Mouse (Mus musculus) forebrain, embryonic 15.5 days (tissue): ENCODE results near the gene Ctso. TPM values are rescaled to one million over a fixed set of nuclear protein-coding genes. Genes with fewer than 3 reads are reported as not detected.

Source experiments
- ATAC-seq: fragments of 200-750 bp; cut with Nextera tagmentation; replicated peaks from 2 replicates; pipeline ENCODE4 v1.8.0; 2017; ENCODE audit warnings: mild to moderate bottlenecking, moderate TSS enrichment, moderate library complexity
- H3K27ac ChIP-seq: fragments of 300-500 bp; sonication (generic); replicated peaks from 2 replicates; pipeline ENCODE4 v1.5.1; 2015; ENCODE audit warnings: mild to moderate bottlenecking, inconsistent platforms
- H3K27me3 ChIP-seq: fragments of 300-500 bp; sonication (generic); 2 replicates; pipeline ENCODE4 v1.6.1; 2015; ENCODE audit warnings: inconsistent platforms
- H3K36me3 ChIP-seq: fragments of 300-500 bp; sonication (generic); 2 replicates; pipeline ENCODE4 v1.6.1; 2015; ENCODE audit warnings: mild to moderate bottlenecking, inconsistent platforms
- H3K4me1 ChIP-seq: fragments of 300-500 bp; sonication (generic); 2 replicates; pipeline ENCODE4 v1.6.1; 2015; ENCODE audit warnings: inconsistent platforms
- H3K4me2 ChIP-seq: fragments of 300-500 bp; sonication (generic); replicated peaks from 2 replicates; pipeline ENCODE4 v1.6.1; 2015; ENCODE audit warnings: mild to moderate bottlenecking, inconsistent platforms
- H3K4me3 ChIP-seq: fragments of 300-500 bp; sonication (generic); 2 replicates; pipeline ENCODE4 v1.5.1; 2015; ENCODE audit warnings: mild to moderate bottlenecking, inconsistent platforms
- H3K9ac ChIP-seq: fragments of 300-500 bp; sonication (generic); replicated peaks from 2 replicates; pipeline ENCODE4 v1.6.1; 2015; ENCODE audit warnings: mild to moderate bottlenecking, inconsistent platforms
- H3K9me3 ChIP-seq: fragments of 300-500 bp; sonication (generic); 2 replicates; pipeline ENCODE4 v1.6.1; 2016; ENCODE audit warnings: inconsistent platforms
- WGBS: fragments of 180-500 bp; shearing (Covaris S2); methylation state at CpG from one replicate; pipeline ENCODE4 v1.1.7; 2015; ENCODE audit warnings: mixed read lengths; 5-methylcytosine and 5-hydroxymethylcytosine counted together
- polyA plus RNA-seq: library from polyadenylated mRNA; unstranded; fragments of >200 nt; fragmentation: Nextera tagmentation; extraction: Ambion mirVana; gene quantifications from 2 replicates; pipeline ENCODE4 v1.2.1, GENCODE M21; 2015

Gene Ctso
- polyA plus RNA-seq, 1 experiment from 2014 or later, result 8.7 TPM

GRCm38 (mm10) chr3:81925856-81926255, 6.5 kb upstream of the Ctso start:
- H3K4me2 ChIP-seq, result no peak overlapping the region
- WGBS, result 74% methylated on average over 5 of the region's 5 CpGs
- H3K27me3 ChIP-seq, result no peaks in the 10 kb centered on the region
- no peak for ATAC-seq
- no peaks in the 10 kb centered on the region for H3K36me3 ChIP-seq
- H3K4me1 ChIP-seq, result peaks cover 19% of the 10 kb centered on the region
- H3K4me3 ChIP-seq, result no peak overlapping the region
- H3K9me3 ChIP-seq, result no peaks in the 10 kb centered on the region
- no peak overlapping the region for H3K27ac ChIP-seq
- H3K9ac ChIP-seq, result no peak overlapping the region

- H3K36me3 ChIP-seq, result no peaks in the 10 kb centered on the region
- 0 out of 2 replicates have a peak, but pooled peaks have one; percentile 17 for ATAC-seq
Observed at GRCm38 (mm10) chr3:81926764-81927325, 5.6 kb upstream of the Ctso start.

GRCm38 (mm10) chr3:81929073-81929472, 3.3 kb upstream of the Ctso start:
- Histone ChIP-seq H3K9me3 (no peaks in the 10 kb centered on the region), H3K4me1 (peaks cover 12% of the 10 kb centered on the region), H3K27me3 (no peaks in the 10 kb centered on the region), H3K4me2 (no peak overlapping the region), H3K4me3 (no peak overlapping the region), H3K36me3 (no peaks in the 10 kb centered on the region), H3K9ac (no peak overlapping the region), H3K27ac (no peak overlapping the region)
- no peak for ATAC-seq
- 86% methylated on average over 1 of the region's 1 CpGs for WGBS

More at GRCm38 (mm10) chr3:81926764-81927325, 5.6 kb upstream of the Ctso start:
- 38% methylated on average over 9 of the region's 9 CpGs for WGBS
- Histone ChIP-seq H3K9ac (no peak overlapping the region), H3K27ac (peak overlapping the region; percentile 40), H3K9me3 (no peaks in the 10 kb centered on the region), H3K4me3 (no peak overlapping the region), H3K27me3 (no peaks in the 10 kb centered on the region), H3K4me1 (peaks cover 17% of the 10 kb centered on the region), H3K4me2 (no peak overlapping the region)

GRCm38 (mm10) chr3:81931695-81932094, 706 bp upstream of the Ctso start:
- 61% methylated on average over 3 of the region's 3 CpGs for WGBS
- no peaks in the 10 kb centered on the region for H3K27me3 ChIP-seq
- no peak overlapping the region for H3K9ac ChIP-seq
- no peak for ATAC-seq
- H3K27ac ChIP-seq, result no peak overlapping the region
- H3K4me3 ChIP-seq, result no peak overlapping the region
- no peak overlapping the region for H3K4me2 ChIP-seq
- H3K36me3 ChIP-seq, result no peaks in the 10 kb centered on the region
- peaks cover 12% of the 10 kb centered on the region for H3K4me1 ChIP-seq
- H3K9me3 ChIP-seq, result no peaks in the 10 kb centered on the region

GRCm38 (mm10) chr3:81933348-81933747, 947 bp downstream of the Ctso start:
- no peak for ATAC-seq

GRCm38 (mm10) chr3:81938924-81939323, 6.5 kb downstream of the Ctso start:
- ATAC-seq, result no peak
- H3K9ac ChIP-seq, result no peak overlapping the region
- WGBS, result 83% methylated on average over 3 of the region's 3 CpGs

More at GRCm38 (mm10) chr3:81933348-81933747, 947 bp downstream of the Ctso start:
- H3K27me3 ChIP-seq, result no peaks in the 10 kb centered on the region
- H3K4me2 ChIP-seq, result no peak overlapping the region
- H3K27ac ChIP-seq, result no peak overlapping the region
- H3K9me3 ChIP-seq, result no peaks in the 10 kb centered on the region
- H3K9ac ChIP-seq, result no peak overlapping the region
- H3K36me3 ChIP-seq, result no peaks in the 10 kb centered on the region
- WGBS, result 86% methylated on average over 4 of the region's 4 CpGs
- H3K4me1 ChIP-seq, result peaks cover 5% of the 10 kb centered on the region; the same call in 1 of the 2 replicates
- no peak overlapping the region for H3K4me3 ChIP-seq

GRCm38 (mm10) chr3:81942341-81942740, 9.9 kb downstream of the Ctso start:
- Histone ChIP-seq H3K4me3 (no peak overlapping the region), H3K9me3 (no peaks in the 10 kb centered on the region), H3K27ac (no peak overlapping the region), H3K27me3 (no peaks in the 10 kb centered on the region), H3K9ac (no peak overlapping the region), H3K4me1 (no peaks in the 10 kb centered on the region), H3K4me2 (no peak overlapping the region), H3K36me3 (no peaks in the 10 kb centered on the region)
- ATAC-seq, result no peak
- WGBS, result 95% methylated on average over 3 of the region's 3 CpGs

More at GRCm38 (mm10) chr3:81938924-81939323, 6.5 kb downstream of the Ctso start:
- H3K4me2 ChIP-seq, result no peak overlapping the region
- H3K27me3 ChIP-seq, result no peaks in the 10 kb centered on the region
- H3K4me3 ChIP-seq, result no peak overlapping the region
- no peaks in the 10 kb centered on the region for H3K4me1 ChIP-seq
- no peak overlapping the region for H3K27ac ChIP-seq
- H3K9me3 ChIP-seq, result no peaks in the 10 kb centered on the region
- H3K36me3 ChIP-seq, result no peaks in the 10 kb centered on the region

- Histone ChIP-seq H3K9ac (no peak overlapping the region), H3K36me3 (no peaks in the 10 kb centered on the region), H3K4me2 (no peak overlapping the region), H3K9me3 (no peaks in the 10 kb centered on the region), H3K27me3 (no peaks in the 10 kb centered on the region), H3K4me1 (no peaks in the 10 kb centered on the region), H3K4me3 (no peak overlapping the region), H3K27ac (no peak overlapping the region)
- no peak for ATAC-seq
- 74% methylated on average over 3 of the region's 3 CpGs for WGBS
Observed at GRCm38 (mm10) chr3:81943097-81943496, 10.7 kb downstream of the Ctso start.

GRCm38 (mm10) chr3:81944851-81945393, 12.5 kb downstream of the Ctso start:
- H3K36me3 ChIP-seq, result no peaks in the 10 kb centered on the region
- H3K9me3 ChIP-seq, result no peaks in the 10 kb centered on the region
- no peak for ATAC-seq
- WGBS, result 92% methylated on average over 7 of the region's 7 CpGs
- no peak overlapping the region for H3K27ac ChIP-seq
- no peaks in the 10 kb centered on the region for H3K4me1 ChIP-seq
- H3K9ac ChIP-seq, result no peak overlapping the region
- no peaks in the 10 kb centered on the region for H3K27me3 ChIP-seq
- H3K4me3 ChIP-seq, result no peak overlapping the region
- H3K4me2 ChIP-seq, result no peak overlapping the region

GRCm38 (mm10) chr3:81949048-81949447, 16.6 kb downstream of the Ctso start:
- no peak overlapping the region for H3K4me3 ChIP-seq
- no peaks in the 10 kb centered on the region for H3K27me3 ChIP-seq
- H3K36me3 ChIP-seq, result no peaks in the 10 kb centered on the region
- no peaks in the 10 kb centered on the region for H3K9me3 ChIP-seq
- H3K4me2 ChIP-seq, result no peak overlapping the region
- WGBS, result 87% methylated on average over 1 of the region's 1 CpGs
- no peaks in the 10 kb centered on the region for H3K4me1 ChIP-seq
- no peak overlapping the region for H3K27ac ChIP-seq
- H3K9ac ChIP-seq, result no peak overlapping the region
- no peak for ATAC-seq

- no peak overlapping the region for H3K9ac ChIP-seq
- H3K9me3 ChIP-seq, result no peaks in the 10 kb centered on the region
- ATAC-seq, result peak; percentile 60; the same call in 1 of the 2 replicates
- H3K4me2 ChIP-seq, result no peak overlapping the region
- WGBS, result 57% methylated on average over 2 of the region's 2 CpGs
- H3K4me1 ChIP-seq, result no peaks in the 10 kb centered on the region
- H3K27ac ChIP-seq, result no peak overlapping the region
- H3K36me3 ChIP-seq, result no peaks in the 10 kb centered on the region
- H3K27me3 ChIP-seq, result no peaks in the 10 kb centered on the region
- H3K4me3 ChIP-seq, result no peak overlapping the region
Observed at GRCm38 (mm10) chr3:81951785-81952184, 19.4 kb downstream of the Ctso start.

- no peak overlapping the region for H3K4me2 ChIP-seq
- H3K9me3 ChIP-seq, result no peaks in the 10 kb centered on the region
- H3K9ac ChIP-seq, result no peak overlapping the region
- 69% methylated on average over 5 of the region's 5 CpGs for WGBS
- ATAC-seq, result no peak
- no peak overlapping the region; the same call in 1 of the 2 replicates for H3K27ac ChIP-seq
- no peaks in the 10 kb centered on the region for H3K27me3 ChIP-seq
- no peaks in the 10 kb centered on the region for H3K36me3 ChIP-seq
- no peak overlapping the region for H3K4me3 ChIP-seq
- no peaks in the 10 kb centered on the region for H3K4me1 ChIP-seq
Observed at GRCm38 (mm10) chr3:81957484-81957883, 25.1 kb downstream of the Ctso start.

- Histone ChIP-seq H3K4me2 (no peak overlapping the region), H3K9ac (no peak overlapping the region), H3K4me3 (no peak overlapping the region), H3K4me1 (no peaks in the 10 kb centered on the region), H3K9me3 (no peaks in the 10 kb centered on the region), H3K36me3 (no peaks in the 10 kb centered on the region), H3K27ac (no peak overlapping the region), H3K27me3 (no peaks in the 10 kb centered on the region)
- WGBS, result 88% methylated on average over 5 of the region's 5 CpGs
- ATAC-seq, result no peak
Observed at GRCm38 (mm10) chr3:81961336-81961735, 28.9 kb downstream of the Ctso start.
